Mouse (Mus musculus): ENCODE results near the gene Ifna12. TPM values are rescaled to one million over a fixed set of nuclear protein-coding genes. Genes with fewer than 3 reads are reported as not detected.
"Not testable (repeated sequence)": the region's sequence is repeated elsewhere in the genome, so short reads cannot be mapped to it uniquely, and the experiment has no call there.

The Ifna12 gene
- polyA plus RNA-seq, 1 experiment: not detected

- H3K4me2 ChIP-seq (ENCODE audit: low read depth): no peak within 1 kb of the TSS
- no peaks in the 10 kb centered on the region for H3K27me3 ChIP-seq (ENCODE audit: control insufficient read depth, insufficient read depth, insufficient read length)
- H3ac ChIP-seq (ENCODE audit: control insufficient read depth, insufficient read length): no peak within 1 kb of the TSS
- TF ChIP-seq CEBPB (IDR thresholded peaks at IDR 0.05; ENCODE audit: insufficient read depth, poor library complexity, severe bottlenecking): no peak
- no peak for TF ChIP-seq TCF12 (IDR thresholded peaks at IDR 0.05; ENCODE audit: insufficient read depth, poor library complexity, severe bottlenecking)
- TF ChIP-seq POLR2A (IDR thresholded peaks at IDR 0.05; ENCODE audit: insufficient read length, low read depth): no peak
- TF ChIP-seq MYOG (IDR thresholded peaks at IDR 0.05; ENCODE audit: control insufficient read depth in 1 of 3, insufficient read depth in 1 of 3, insufficient read length in 2 of 3, low read depth in 2 of 3): no peak
- no peak for TF ChIP-seq USF1 (IDR thresholded peaks at IDR 0.05; ENCODE audit: low read depth)
- no peak for TF ChIP-seq POLR2AphosphoS2 (IDR thresholded peaks at IDR 0.05; ENCODE audit: insufficient read length, low read depth)
- no peak for TF ChIP-seq TCF3 (IDR thresholded peaks at IDR 0.05; ENCODE audit: insufficient read length, low read depth)
- no peak within 1 kb of the TSS for H3K4me3 ChIP-seq
- H3K79me2 ChIP-seq (ENCODE audit: control insufficient read depth, insufficient read depth): no peaks in the 10 kb centered on the region
- H3K36me3 ChIP-seq (ENCODE audit: control insufficient read depth, insufficient read depth): no peaks in the 10 kb centered on the region
These were observed 31.1 kb upstream of the Ifna12 start, which contains the start of gene C87499 for GRCm38 (mm10) chr4:88634311-88634710. Gene C87499 (minus strand): TSS chr4:88634411.

GRCm38 (mm10) chr4:88592285-88592684, 10.9 kb downstream of the Ifna12 start, which contains the start of gene Ifna9:
Gene Ifna9 (minus strand): TSS chr4:88592385.
- H3K27me3 ChIP-seq (ENCODE audit: control insufficient read depth, insufficient read depth, insufficient read length): peaks cover 5% of the 10 kb centered on the region
- no peak within 1 kb of the TSS for H3K4me3 ChIP-seq
- H3K36me3 ChIP-seq (ENCODE audit: control insufficient read depth, insufficient read depth): no peaks in the 10 kb centered on the region
- TF ChIP-seq REST (IDR thresholded peaks at IDR 0.05; ENCODE audit: insufficient read depth, insufficient read length): no peak
- TF ChIP-seq USF1 (IDR thresholded peaks at IDR 0.05; ENCODE audit: low read depth): no peak
- TF ChIP-seq CEBPB (IDR thresholded peaks at IDR 0.05; ENCODE audit: insufficient read depth, poor library complexity, severe bottlenecking): no peak
- no peak for TF ChIP-seq POLR2AphosphoS2 (IDR thresholded peaks at IDR 0.05; ENCODE audit: insufficient read length, low read depth)
- no peak for TF ChIP-seq MYOG (IDR thresholded peaks at IDR 0.05; ENCODE audit: control insufficient read depth in 1 of 3, insufficient read depth in 1 of 3, insufficient read length in 2 of 3, low read depth in 2 of 3)
- no peak for TF ChIP-seq MYOD1 (IDR thresholded peaks at IDR 0.05; ENCODE audit: control insufficient read depth in 1 of 3, insufficient read length in 2 of 3, low read depth in 2 of 3)
- TF ChIP-seq TCF12 (IDR thresholded peaks at IDR 0.05; ENCODE audit: insufficient read depth, poor library complexity, severe bottlenecking): no peak
- TF ChIP-seq SRF (IDR thresholded peaks at IDR 0.05; ENCODE audit: control insufficient read depth, insufficient read length, low read depth): no peak
- TF ChIP-seq POLR2A (IDR thresholded peaks at IDR 0.05; ENCODE audit: insufficient read length, low read depth): no peak
- TF ChIP-seq MAX (IDR thresholded peaks at IDR 0.05; ENCODE audit: low read depth): no peak
- TF ChIP-seq TCF3 (IDR thresholded peaks at IDR 0.05; ENCODE audit: insufficient read length, low read depth): no peak
- TF ChIP-seq E2F4 (IDR thresholded peaks at IDR 0.05; ENCODE audit: insufficient read depth): no peak
- H3K79me2 ChIP-seq (ENCODE audit: control insufficient read depth, insufficient read depth): no peaks in the 10 kb centered on the region
- H3K4me2 ChIP-seq (ENCODE audit: low read depth): no peak within 1 kb of the TSS
- H3ac ChIP-seq (ENCODE audit: control insufficient read depth, insufficient read length): no peak within 1 kb of the TSS

- H3K79me2 ChIP-seq (ENCODE audit: control insufficient read depth, insufficient read depth): no peaks in the 10 kb centered on the region
- no peak within 1 kb of the TSS for H3K4me2 ChIP-seq (ENCODE audit: low read depth)
- H3K4me3 ChIP-seq: no peak within 1 kb of the TSS
- TF ChIP-seq USF1 (IDR thresholded peaks at IDR 0.05; ENCODE audit: low read depth): no peak
- H3ac ChIP-seq (ENCODE audit: control insufficient read depth, insufficient read length): no peak within 1 kb of the TSS
- no peaks in the 10 kb centered on the region for H3K36me3 ChIP-seq (ENCODE audit: control insufficient read depth, insufficient read depth)
- H3K27me3 ChIP-seq (ENCODE audit: control insufficient read depth, insufficient read depth, insufficient read length): peaks cover 4% of the 10 kb centered on the region
These were observed 31.5 kb downstream of the Ifna12 start, which contains the start of gene Ifna14 for GRCm38 (mm10) chr4:88571698-88572097. Gene Ifna14 (minus strand): TSS chr4:88571798.

- Histone ChIP-seq H3K4me2 (ENCODE audit: low read depth) (no peak overlapping the region), H3K27me3 (ENCODE audit: control insufficient read depth, insufficient read depth, insufficient read length) (no peaks in the 10 kb centered on the region), H3K4me3 (no peak overlapping the region), H3ac (ENCODE audit: control insufficient read depth, insufficient read length) (no peak overlapping the region), H3K79me2 (ENCODE audit: control insufficient read depth, insufficient read depth) (no peaks in the 10 kb centered on the region), H3K36me3 (ENCODE audit: control insufficient read depth, insufficient read depth) (no peaks in the 10 kb centered on the region)
- TF ChIP-seq MYOG (IDR thresholded peaks at IDR 0.05; ENCODE audit: control insufficient read depth in 1 of 3, insufficient read depth in 1 of 3, insufficient read length in 2 of 3, low read depth in 2 of 3): no peak
- no peak for TF ChIP-seq MAX (IDR thresholded peaks at IDR 0.05; ENCODE audit: low read depth)
- no peak for TF ChIP-seq POLR2A (IDR thresholded peaks at IDR 0.05; ENCODE audit: insufficient read length, low read depth)
- TF ChIP-seq TCF3 (IDR thresholded peaks at IDR 0.05; ENCODE audit: insufficient read length, low read depth): no peak
- no peak for TF ChIP-seq REST (IDR thresholded peaks at IDR 0.05; ENCODE audit: insufficient read depth, insufficient read length)
- no peak for TF ChIP-seq E2F4 (IDR thresholded peaks at IDR 0.05; ENCODE audit: insufficient read depth)
- no peak for TF ChIP-seq CEBPB (IDR thresholded peaks at IDR 0.05; ENCODE audit: insufficient read depth, poor library complexity, severe bottlenecking)
- TF ChIP-seq MYOD1 (IDR thresholded peaks at IDR 0.05; ENCODE audit: control insufficient read depth in 1 of 3, insufficient read length in 2 of 3, low read depth in 2 of 3): no peak
- TF ChIP-seq USF1 (IDR thresholded peaks at IDR 0.05; ENCODE audit: low read depth): no peak
- TF ChIP-seq TCF12 (IDR thresholded peaks at IDR 0.05; ENCODE audit: insufficient read depth, poor library complexity, severe bottlenecking): no peak
- no peak for TF ChIP-seq SRF (IDR thresholded peaks at IDR 0.05; ENCODE audit: control insufficient read depth, insufficient read length, low read depth)
- TF ChIP-seq POLR2AphosphoS2 (IDR thresholded peaks at IDR 0.05; ENCODE audit: insufficient read length, low read depth): no peak
These were observed 41.4 kb downstream of the Ifna12 start for GRCm38 (mm10) chr4:88561791-88562190.

- not testable (repeated sequence) for H3K36me3 ChIP-seq (ENCODE audit: control insufficient read depth, insufficient read depth); H3ac ChIP-seq (ENCODE audit: control insufficient read depth, insufficient read length); H3K79me2 ChIP-seq (ENCODE audit: control insufficient read depth, insufficient read depth); H3K4me2 ChIP-seq (ENCODE audit: low read depth); H3K27me3 ChIP-seq (ENCODE audit: control insufficient read depth, insufficient read depth, insufficient read length); H3K4me3 ChIP-seq
These were observed 45.0 kb downstream of the Ifna12 start, which contains the start of gene Ifna15 for GRCm38 (mm10) chr4:88558145-88558544. Gene Ifna15 (minus strand): TSS chr4:88558245.

Other genes starting within 250 kb of the Ifna12 start
- 2.4 TPM for gene Hacd4, start 164.4 kb downstream of the Ifna12 start, polyA plus RNA-seq (2012; fragmentation: generic; extraction: Trizol)
- not detected for gene Ifnb1, start 80.6 kb downstream of the Ifna12 start, polyA plus RNA-seq (2012; fragmentation: generic; extraction: Trizol)
- gene Ifna15, start 45.1 kb downstream of the Ifna12 start, polyA plus RNA-seq (2012; fragmentation: generic; extraction: Trizol): not detected
- not detected for gene Ifna14, start 31.6 kb downstream of the Ifna12 start, polyA plus RNA-seq (2012; fragmentation: generic; extraction: Trizol)
- gene Ifna9, start 11.0 kb downstream of the Ifna12 start, polyA plus RNA-seq (2012; fragmentation: generic; extraction: Trizol): not detected
- not detected for gene C87499, start 31.0 kb upstream of the Ifna12 start, polyA plus RNA-seq (2012; fragmentation: generic; extraction: Trizol)
- not detected for gene Ifna13, start 41.1 kb upstream of the Ifna12 start, polyA plus RNA-seq (2012; fragmentation: generic; extraction: Trizol)
- gene Ifna16, start 73.5 kb upstream of the Ifna12 start, polyA plus RNA-seq (2012; fragmentation: generic; extraction: Trizol): not detected
- not detected for gene Ifna2, start 80.5 kb upstream of the Ifna12 start, polyA plus RNA-seq (2012; fragmentation: generic; extraction: Trizol)
- not detected for gene Ifnab, start 88.0 kb upstream of the Ifna12 start, polyA plus RNA-seq (2012; fragmentation: generic; extraction: Trizol)
- 2.0 TPM for gene Gm26566, start 118.4 kb upstream of the Ifna12 start, polyA plus RNA-seq (2012; fragmentation: generic; extraction: Trizol)
- gene Klhl9, start 119.1 kb upstream of the Ifna12 start, polyA plus RNA-seq (2012; fragmentation: generic; extraction: Trizol): 12.0 TPM
- not detected for gene Gm13271, start 151.5 kb upstream of the Ifna12 start, polyA plus RNA-seq (2012; fragmentation: generic; extraction: Trizol)
- gene Gm13283, start 156.7 kb upstream of the Ifna12 start, polyA plus RNA-seq (2012; fragmentation: generic; extraction: Trizol): not detected
- 1.0 TPM for gene Gm13290, start 170.5 kb upstream of the Ifna12 start, polyA plus RNA-seq (2012; fragmentation: generic; extraction: Trizol)
- gene Gm13289, start 173.5 kb upstream of the Ifna12 start, polyA plus RNA-seq (2012; fragmentation: generic; extraction: Trizol): not detected
- 0.19 TPM for gene Gm13272, start 176.5 kb upstream of the Ifna12 start, polyA plus RNA-seq (2012; fragmentation: generic; extraction: Trizol)
- gene Ifnz, start 178.8 kb upstream of the Ifna12 start, polyA plus RNA-seq (2012; fragmentation: generic; extraction: Trizol): not detected
- 0.73 TPM for gene Gm13276, start 182.3 kb upstream of the Ifna12 start, polyA plus RNA-seq (2012; fragmentation: generic; extraction: Trizol)
- not detected for gene Gm13277, start 185.3 kb upstream of the Ifna12 start, polyA plus RNA-seq (2012; fragmentation: generic; extraction: Trizol)
- not detected for gene Gm13278, start 188.2 kb upstream of the Ifna12 start, polyA plus RNA-seq (2012; fragmentation: generic; extraction: Trizol)
- 0.35 TPM for gene Gm13275, start 191.1 kb upstream of the Ifna12 start, polyA plus RNA-seq (2012; fragmentation: generic; extraction: Trizol)
- not detected for gene Gm13279, start 194.0 kb upstream of the Ifna12 start, polyA plus RNA-seq (2012; fragmentation: generic; extraction: Trizol)
- gene Gm13285, start 196.3 kb upstream of the Ifna12 start, polyA plus RNA-seq (2012; fragmentation: generic; extraction: Trizol): not detected
- 0.35 TPM for gene Gm13287, start 199.9 kb upstream of the Ifna12 start, polyA plus RNA-seq (2012; fragmentation: generic; extraction: Trizol)
- 0.14 TPM for gene Gm13288, start 202.2 kb upstream of the Ifna12 start, polyA plus RNA-seq (2012; fragmentation: generic; extraction: Trizol)
- not detected for gene Ifna7, start 212.9 kb upstream of the Ifna12 start, polyA plus RNA-seq (2012; fragmentation: generic; extraction: Trizol)
- not detected for gene Ifna11, start 216.6 kb upstream of the Ifna12 start, polyA plus RNA-seq (2012; fragmentation: generic; extraction: Trizol)
- not detected for gene Ifna6, start 224.0 kb upstream of the Ifna12 start, polyA plus RNA-seq (2012; fragmentation: generic; extraction: Trizol)
- gene Ifna5, start 232.1 kb upstream of the Ifna12 start, polyA plus RNA-seq (2012; fragmentation: generic; extraction: Trizol): not detected
- gene Ifna4, start 238.5 kb upstream of the Ifna12 start, polyA plus RNA-seq (2012; fragmentation: generic; extraction: Trizol): not detected
- not detected for gene Ifna1, start 246.7 kb upstream of the Ifna12 start, polyA plus RNA-seq (2012; fragmentation: generic; extraction: Trizol)

Data from myocyte (in vitro differentiated cells).